Mouse (Mus musculus): ENCODE measurements around the gene Zcchc7. TPM values are rescaled to one million over a fixed set of nuclear protein-coding genes. Genes with fewer than 3 reads are reported as not detected.
A peak's percentile ranks its signal among the peaks of the same experiment; 100 is the strongest.

Gene Zcchc7
- polyA plus RNA-seq, 1 experiment from 2014 or later, result 43.6 TPM

DNA sequence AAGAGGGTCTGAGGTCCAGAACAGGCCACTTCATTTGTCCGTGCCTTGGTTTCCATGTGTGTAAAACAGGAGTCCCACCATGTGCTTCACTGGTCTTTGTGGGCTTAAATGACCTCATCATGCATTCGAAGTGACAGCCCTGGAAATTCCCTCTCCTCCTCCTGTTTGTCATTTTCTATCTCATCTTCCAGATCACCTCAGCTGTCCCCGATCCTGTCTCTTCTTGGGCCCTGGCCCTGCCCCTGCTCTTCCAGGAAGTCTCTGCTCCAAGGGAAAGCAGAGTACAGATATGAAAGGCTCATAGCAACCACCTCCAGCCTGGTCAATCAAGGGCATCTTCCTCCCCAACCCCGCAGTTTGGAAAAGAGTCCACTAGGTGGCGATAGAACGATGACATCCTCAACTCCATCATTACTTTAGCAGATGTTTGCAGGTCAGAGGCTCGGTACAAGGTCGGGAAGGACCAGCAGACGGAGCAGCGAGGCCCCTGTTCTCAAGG lies 215.0 kb downstream of the Zcchc7 start:
- no peaks in the 10 kb centered on the region for H3K36me3 ChIP-seq
- H3K27ac ChIP-seq, result no peak overlapping the region
- no peak overlapping the region for H3K9ac ChIP-seq
- peaks cover 9% of the 10 kb centered on the region; the same call in 1 of the 2 replicates for H3K4me1 ChIP-seq
- no peak overlapping the region for H3K4me3 ChIP-seq
- WGBS, result 19% methylated on average over 10 of the region's 10 CpGs
- ATAC-seq (ENCODE audit: insufficient number of reproducible peaks, insufficient read depth, low FRiP score, low TSS enrichment, low read depth), result no peak
- H3K4me2 ChIP-seq, result no peak overlapping the region
- no peaks in the 10 kb centered on the region for H3K27me3 ChIP-seq
- no peaks in the 10 kb centered on the region for H3K9me3 ChIP-seq

DNA sequence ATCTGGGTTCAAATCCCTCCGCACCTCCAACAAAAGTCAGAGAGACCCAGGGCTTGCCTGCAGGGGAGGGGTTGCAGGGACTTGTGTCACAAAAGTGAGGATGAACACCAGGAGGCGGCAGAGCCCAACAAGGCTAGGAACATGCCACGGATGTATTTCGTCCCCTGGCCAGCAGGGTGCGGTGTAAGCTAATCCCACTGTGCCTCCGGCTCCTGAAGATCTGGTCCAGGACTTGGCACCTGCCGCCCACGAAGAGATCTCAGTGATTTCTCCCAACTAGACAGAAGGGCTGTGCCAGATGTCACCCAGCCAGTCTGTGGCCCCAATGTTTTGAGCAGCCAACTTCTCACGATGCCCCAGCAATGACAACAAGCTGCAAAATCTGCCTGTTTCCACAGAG lies 217.8 kb downstream of the Zcchc7 start:
- Histone ChIP-seq H3K4me3 (peak overlapping the region; percentile 17; the same call in 1 of the 2 replicates), H3K27me3 (no peaks in the 10 kb centered on the region), H3K27ac (no peak overlapping the region), H3K9me3 (no peaks in the 10 kb centered on the region), H3K9ac (no peak overlapping the region), H3K4me2 (peak overlapping the region; percentile 47), H3K36me3 (no peaks in the 10 kb centered on the region), H3K4me1 (peaks cover 9% of the 10 kb centered on the region; the same call in 1 of the 2 replicates)
- WGBS, result 14% methylated on average over 9 of the region's 9 CpGs
- no peak for ATAC-seq (ENCODE audit: insufficient number of reproducible peaks, insufficient read depth, low FRiP score, low TSS enrichment, low read depth)

- H3K27ac ChIP-seq, result no peak overlapping the region
- peak overlapping the region; percentile 47 for H3K4me2 ChIP-seq
- H3K9me3 ChIP-seq, result no peaks in the 10 kb centered on the region
- H3K27me3 ChIP-seq, result no peaks in the 10 kb centered on the region
- 45% methylated on average over 14 of the region's 14 CpGs for WGBS
- no peak for ATAC-seq (ENCODE audit: insufficient number of reproducible peaks, insufficient read depth, low FRiP score, low TSS enrichment, low read depth)
- peak overlapping the region; percentile 17; the same call in 1 of the 2 replicates for H3K4me3 ChIP-seq
- no peaks in the 10 kb centered on the region for H3K36me3 ChIP-seq
- H3K4me1 ChIP-seq, result peaks cover 9% of the 10 kb centered on the region; the same call in 1 of the 2 replicates
- 0 out of 2 replicates have a peak overlapping the region, but pooled peaks have one; percentile 11 for H3K9ac ChIP-seq
Observed at GRCm38 (mm10) chr4:44973871-44974270, 218.2 kb downstream of the Zcchc7 start.

DNA sequence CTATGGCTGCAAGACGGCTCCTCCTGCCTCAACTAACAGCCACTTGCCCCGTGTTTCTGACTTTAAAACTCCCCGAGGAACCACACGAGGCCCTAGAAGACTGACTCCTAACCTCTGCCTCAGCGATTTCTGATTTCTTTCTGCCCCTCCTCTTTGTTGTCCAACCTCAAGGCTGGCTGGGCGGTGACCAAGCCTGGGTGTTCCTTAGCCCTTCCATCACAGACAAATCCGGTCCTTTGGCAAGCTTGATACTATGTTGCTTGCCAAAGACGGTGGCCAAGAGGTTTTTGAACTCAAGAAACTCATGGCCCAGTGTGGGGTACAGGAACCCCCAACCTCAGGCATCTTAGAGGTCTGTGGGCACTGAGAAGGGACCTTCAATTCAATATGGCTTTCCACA lies 218.7 kb downstream of the Zcchc7 start:
- H3K9me3 ChIP-seq, result no peaks in the 10 kb centered on the region
- no peak overlapping the region for H3K4me2 ChIP-seq
- no peak overlapping the region for H3K4me3 ChIP-seq
- 0 out of 2 replicates have a peak overlapping the region, but pooled peaks have one; percentile 11 for H3K9ac ChIP-seq
- no peaks in the 10 kb centered on the region for H3K27me3 ChIP-seq
- WGBS, result 78% methylated on average over 8 of the region's 8 CpGs
- H3K36me3 ChIP-seq, result no peaks in the 10 kb centered on the region
- H3K27ac ChIP-seq, result no peak overlapping the region
- peaks cover 9% of the 10 kb centered on the region; the same call in 1 of the 2 replicates for H3K4me1 ChIP-seq
- ATAC-seq (ENCODE audit: insufficient number of reproducible peaks, insufficient read depth, low FRiP score, low TSS enrichment, low read depth), result no peak

GRCm38 (mm10) chr4:44976026-44976615 lies 220.4 kb downstream of the Zcchc7 start:
- no peak overlapping the region for H3K4me3 ChIP-seq
- peaks cover 8% of the 10 kb centered on the region; the same call in 1 of the 2 replicates for H3K4me1 ChIP-seq
- no peak overlapping the region for H3K27ac ChIP-seq
- H3K36me3 ChIP-seq, result no peaks in the 10 kb centered on the region
- no peaks in the 10 kb centered on the region for H3K9me3 ChIP-seq
- H3K27me3 ChIP-seq, result no peaks in the 10 kb centered on the region
- H3K4me2 ChIP-seq, result no peak overlapping the region
- ATAC-seq (ENCODE audit: insufficient number of reproducible peaks, insufficient read depth, low FRiP score, low TSS enrichment, low read depth), result no peak
- no peak overlapping the region for H3K9ac ChIP-seq
- WGBS, result 83% methylated on average over 6 of the region's 6 CpGs

DNA sequence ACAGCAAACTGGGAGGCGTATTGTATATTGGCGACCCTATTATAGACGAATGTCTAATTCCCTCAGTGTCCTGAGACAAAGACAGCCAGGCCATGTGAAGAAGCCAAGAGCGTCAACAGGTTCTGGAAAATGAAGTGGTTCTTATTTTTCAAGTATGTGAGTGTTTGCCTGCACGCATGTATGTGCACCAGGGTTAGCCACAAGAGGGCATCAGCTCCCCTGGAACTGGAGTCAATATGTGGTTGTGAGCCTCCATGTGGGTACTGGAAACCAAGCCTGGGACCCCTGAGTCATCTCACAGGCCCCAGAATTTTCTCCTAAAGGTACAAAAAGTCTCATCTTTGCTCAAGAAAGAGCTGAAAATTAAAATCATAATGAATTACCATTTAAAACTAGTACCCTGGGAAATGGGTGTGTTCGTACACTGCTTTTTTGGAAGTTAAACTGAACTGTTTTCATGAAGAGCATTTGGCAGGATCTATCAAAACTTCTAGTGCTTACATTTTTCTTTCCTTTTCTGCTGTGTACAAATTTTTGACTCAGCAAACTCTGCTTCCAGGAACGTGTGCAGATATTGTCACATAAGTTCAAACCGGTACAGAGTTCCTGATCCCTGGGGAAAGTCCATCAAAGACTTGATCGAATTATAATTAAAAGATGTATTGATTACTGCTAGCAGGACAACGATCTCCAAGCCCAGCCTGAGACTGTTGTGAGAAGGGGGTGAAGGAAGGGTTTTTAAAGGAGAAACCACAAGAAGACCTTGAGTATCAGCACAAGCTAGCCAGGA lies 221.4 kb downstream of the Zcchc7 start:
- Histone ChIP-seq H3K4me1 (peaks cover 14% of the 10 kb centered on the region), H3K27ac (no peak overlapping the region), H3K27me3 (no peaks in the 10 kb centered on the region), H3K9me3 (no peaks in the 10 kb centered on the region), H3K36me3 (no peaks in the 10 kb centered on the region), H3K4me3 (no peak overlapping the region), H3K9ac (no peak overlapping the region), H3K4me2 (no peak overlapping the region)
- 87% methylated on average over 10 of the region's 10 CpGs for WGBS
- no peak for ATAC-seq (ENCODE audit: insufficient number of reproducible peaks, insufficient read depth, low FRiP score, low TSS enrichment, low read depth)

DNA sequence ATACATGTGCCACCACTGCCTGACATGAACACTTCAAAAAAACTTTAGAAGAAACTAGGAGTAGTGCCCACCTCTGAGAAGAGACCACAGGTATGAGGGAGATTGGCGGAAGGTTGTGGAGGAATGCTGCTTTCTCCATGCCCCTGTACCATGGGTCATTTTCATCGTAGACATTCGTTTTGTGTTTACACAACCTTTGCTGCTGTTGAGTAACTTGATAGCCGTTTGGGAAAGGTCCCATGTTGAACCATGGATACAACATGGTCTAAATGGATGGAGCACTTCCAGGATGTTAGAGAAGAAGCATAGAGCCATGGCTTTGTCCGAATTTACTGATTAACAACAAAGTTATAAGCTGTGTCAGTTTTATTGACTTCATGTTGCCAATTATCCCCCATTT lies 222.5 kb downstream of the Zcchc7 start:
- H3K27me3 ChIP-seq, result no peaks in the 10 kb centered on the region
- H3K36me3 ChIP-seq, result no peaks in the 10 kb centered on the region
- peaks cover 24% of the 10 kb centered on the region for H3K4me1 ChIP-seq
- no peak overlapping the region for H3K4me3 ChIP-seq
- no peaks in the 10 kb centered on the region for H3K9me3 ChIP-seq
- no peak overlapping the region for H3K27ac ChIP-seq
- no peak overlapping the region for H3K9ac ChIP-seq
- ATAC-seq (ENCODE audit: insufficient number of reproducible peaks, insufficient read depth, low FRiP score, low TSS enrichment, low read depth), result no peak
- 67% methylated on average over 5 of the region's 5 CpGs for WGBS
- H3K4me2 ChIP-seq, result no peak overlapping the region

DNA sequence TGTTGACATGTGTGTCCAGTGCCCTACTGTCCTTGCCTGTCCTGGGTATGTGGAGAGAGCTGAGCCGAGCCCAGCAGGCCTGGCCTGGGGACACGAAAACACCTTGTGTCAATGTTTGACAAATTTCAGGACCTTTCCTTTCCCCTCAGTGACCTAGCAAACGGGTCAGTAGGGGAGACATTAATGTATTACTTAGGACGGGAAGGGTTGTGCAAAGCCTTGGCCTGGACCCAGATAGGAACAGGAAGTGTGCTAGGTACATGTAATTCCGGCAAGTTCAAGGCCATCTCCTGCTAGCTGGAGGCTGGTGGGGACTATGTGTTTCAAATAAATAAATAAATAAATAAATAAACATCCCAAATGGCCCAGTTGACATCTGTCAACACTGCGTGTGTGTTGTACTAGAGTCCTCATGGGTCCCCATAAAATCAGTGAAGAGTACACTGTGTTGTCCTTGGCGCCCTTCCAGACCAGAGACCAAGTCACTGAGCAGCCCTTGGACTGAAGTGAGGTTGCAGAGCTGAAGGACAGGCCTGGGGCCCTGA lies 224.2 kb downstream of the Zcchc7 start:
- Histone ChIP-seq H3K27ac (no peak overlapping the region), H3K4me1 (peaks cover 26% of the 10 kb centered on the region), H3K9ac (no peak overlapping the region), H3K4me3 (no peak overlapping the region), H3K9me3 (no peaks in the 10 kb centered on the region), H3K4me2 (no peak overlapping the region), H3K36me3 (peaks cover 12% of the 10 kb centered on the region), H3K27me3 (no peaks in the 10 kb centered on the region)
- 72% methylated on average over 7 of the region's 7 CpGs for WGBS
- no peak for ATAC-seq (ENCODE audit: insufficient number of reproducible peaks, insufficient read depth, low FRiP score, low TSS enrichment, low read depth)

- Histone ChIP-seq H3K27ac (peak within 1 kb of the TSS; percentile 81), H3K4me1 (peaks cover 26% of the 10 kb centered on the region), H3K4me2 (peak within 1 kb of the TSS; percentile 83), H3K27me3 (no peaks in the 10 kb centered on the region), H3K9ac (peak within 1 kb of the TSS; percentile 90), H3K9me3 (no peaks in the 10 kb centered on the region), H3K4me3 (peak within 1 kb of the TSS; percentile 81), H3K36me3 (peaks cover 25% of the 10 kb centered on the region)
- peak; percentile 87 for ATAC-seq (ENCODE audit: insufficient number of reproducible peaks, insufficient read depth, low FRiP score, low TSS enrichment, low read depth)
- under 1% methylated on average over 40 of the region's 40 CpGs for WGBS
Observed at GRCm38 (mm10) chr4:44981280-44981973, 225.8 kb downstream of the Zcchc7 start, which contains the start of gene Grhpr. TSS of gene Grhpr (plus strand) at chr4:44981395.
